Mouse (Mus musculus): ENCODE results near the gene Mt4. TPM values are rescaled to one million over a fixed set of nuclear protein-coding genes. Genes with fewer than 3 reads are reported as not detected.

The Mt4 gene
- not detected for polyA plus RNA-seq (2017; shearing (Covaris generic))

DNA sequence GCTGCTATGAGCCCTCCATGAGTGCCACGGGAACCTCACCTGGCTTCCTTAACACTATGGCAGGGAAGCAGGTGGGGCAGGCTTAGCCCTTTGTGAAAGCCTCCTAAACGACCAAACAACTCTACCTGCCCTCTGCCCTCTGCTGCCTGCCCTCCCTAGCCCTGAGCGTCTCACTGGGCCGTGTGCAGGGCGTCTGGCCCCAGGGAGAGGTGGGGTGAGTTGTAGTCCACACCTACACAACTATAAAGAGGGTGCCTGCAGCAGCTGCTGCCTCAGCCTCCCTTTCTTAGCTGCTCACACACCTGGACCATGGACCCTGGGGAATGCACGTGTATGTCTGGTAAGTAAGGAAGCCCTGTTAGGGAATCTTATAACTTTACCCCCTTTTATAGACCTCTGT, at the start of gene Mt4:
Mt4 (plus strand) TSS at position 265 of the 400 bp plus-strand sequence.

DNA sequence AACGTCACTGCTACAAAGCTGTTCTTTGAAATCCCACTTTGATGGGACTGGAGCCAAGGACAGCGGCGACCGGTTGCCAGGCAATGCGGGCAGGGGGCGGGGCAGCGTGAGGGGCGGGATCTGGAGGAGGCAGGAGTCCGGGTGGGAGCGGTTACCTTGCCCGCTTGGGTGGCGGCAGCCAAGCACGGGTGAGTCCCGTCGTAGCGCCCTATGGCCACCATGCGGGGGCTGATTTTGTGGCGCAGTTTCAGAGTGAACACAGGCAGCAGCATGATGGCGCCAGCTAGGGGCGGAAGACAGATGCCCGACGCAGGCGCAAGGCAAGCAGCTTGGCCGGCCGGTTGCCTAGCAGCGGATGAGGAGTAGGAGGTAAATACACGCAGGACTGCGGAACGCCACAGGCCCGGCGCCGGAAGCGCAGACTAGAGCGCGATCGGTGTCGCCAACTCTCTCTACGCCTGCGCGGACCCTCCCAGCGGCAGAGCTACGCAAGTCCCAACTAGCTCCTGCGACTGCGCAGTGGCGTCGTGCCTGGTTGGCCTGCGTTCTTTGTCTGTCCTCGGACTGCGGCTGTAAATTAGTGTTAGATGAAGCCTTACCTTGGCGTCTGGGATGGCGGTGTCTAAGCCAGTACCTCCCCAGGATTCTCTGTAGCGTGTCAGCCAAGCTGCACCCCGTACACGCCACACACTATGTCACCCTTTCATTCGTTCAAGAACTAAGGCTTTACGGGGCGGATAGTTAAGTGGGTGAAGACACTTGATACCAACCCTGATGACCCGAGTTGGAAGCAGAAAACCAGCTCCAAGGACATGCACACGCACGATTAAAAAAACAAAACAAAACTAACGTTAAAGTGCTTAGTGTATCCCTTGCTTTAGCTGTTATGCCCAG, 38.7 kb upstream of the Mt4 start, which contains the start of gene Bbs2:
Bbs2 (minus strand) TSS at position 848 of the 894 bp plus-strand sequence.

DNA sequence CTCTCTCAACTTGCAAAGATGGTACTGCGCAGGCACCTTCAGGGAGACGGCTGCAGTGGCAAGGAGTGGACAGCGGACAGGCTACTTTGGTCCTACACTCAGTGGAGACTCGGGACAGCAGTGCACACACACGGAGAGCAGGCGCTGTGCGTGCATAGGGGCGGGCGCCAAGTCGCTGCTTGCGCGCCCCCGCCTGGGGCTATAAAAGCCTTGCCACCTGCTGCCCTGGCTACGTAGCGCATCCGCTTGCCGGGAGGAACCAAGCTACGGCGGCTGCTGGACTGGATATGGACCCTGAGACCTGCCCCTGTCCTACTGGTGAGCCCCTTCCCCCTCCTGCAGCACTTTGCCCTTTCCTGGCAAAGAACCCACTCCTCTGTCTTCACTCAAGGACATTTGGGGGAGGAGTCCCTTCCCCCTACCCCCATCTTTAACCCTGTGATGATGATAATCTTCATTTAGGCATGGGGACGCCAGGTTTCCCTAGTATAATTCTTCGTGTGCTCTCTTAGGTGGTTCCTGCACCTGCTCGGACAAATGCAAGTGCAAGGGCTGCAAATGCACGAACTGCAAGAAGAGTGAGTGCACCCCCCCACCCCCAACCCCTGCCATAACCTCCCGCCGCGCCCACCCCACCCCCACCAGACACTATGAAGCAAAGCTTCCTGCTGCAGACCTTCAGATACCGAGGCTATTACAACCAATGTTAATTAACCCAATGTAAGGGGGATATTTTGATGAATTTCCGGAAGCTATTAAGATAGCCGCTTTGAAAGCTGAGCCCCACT, 15.7 kb downstream of the Mt4 start, which contains the start of gene Mt3:
Mt3 (plus strand) TSS at position 95 of the 788 bp plus-strand sequence.

DNA sequence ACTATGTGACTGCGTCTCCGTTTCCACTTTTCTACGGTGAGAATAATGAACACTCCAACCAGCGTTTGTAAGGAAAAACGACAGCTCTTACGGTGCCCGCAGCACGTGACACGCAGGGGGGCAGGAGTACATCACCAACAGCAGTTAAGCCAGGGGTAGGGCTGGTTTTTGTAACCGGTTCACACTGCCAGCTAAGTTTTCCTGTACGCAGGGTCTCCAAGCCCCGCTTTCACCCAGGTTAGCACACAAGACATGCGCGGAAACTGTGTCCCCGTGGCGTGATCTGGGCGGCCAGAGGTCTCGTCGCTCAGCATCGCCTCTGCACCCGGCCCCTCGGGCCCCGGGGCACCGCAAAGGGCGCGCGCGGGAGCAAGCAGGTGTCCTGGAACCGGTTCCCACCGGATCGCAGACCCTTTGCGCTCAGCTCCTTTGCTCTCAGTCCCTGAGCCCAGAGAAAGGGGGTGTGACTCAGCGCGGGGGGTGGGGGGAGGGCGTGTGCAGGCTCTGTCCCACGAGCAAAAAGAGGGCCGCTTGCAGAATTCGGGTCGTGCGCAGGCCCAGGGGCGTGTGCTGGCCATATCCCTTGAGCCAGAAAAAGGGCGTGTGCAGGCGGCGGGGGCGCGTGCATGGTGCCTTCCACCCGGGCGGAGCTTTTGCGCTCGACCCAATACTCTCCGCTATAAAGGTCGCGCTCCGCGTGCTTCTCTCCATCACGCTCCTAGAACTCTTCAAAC, 35.2 kb downstream of the Mt4 start, which contains the start of gene Mt2:
Mt2 (plus strand) TSS at position 590 of the 734 bp plus-strand sequence.

DNA sequence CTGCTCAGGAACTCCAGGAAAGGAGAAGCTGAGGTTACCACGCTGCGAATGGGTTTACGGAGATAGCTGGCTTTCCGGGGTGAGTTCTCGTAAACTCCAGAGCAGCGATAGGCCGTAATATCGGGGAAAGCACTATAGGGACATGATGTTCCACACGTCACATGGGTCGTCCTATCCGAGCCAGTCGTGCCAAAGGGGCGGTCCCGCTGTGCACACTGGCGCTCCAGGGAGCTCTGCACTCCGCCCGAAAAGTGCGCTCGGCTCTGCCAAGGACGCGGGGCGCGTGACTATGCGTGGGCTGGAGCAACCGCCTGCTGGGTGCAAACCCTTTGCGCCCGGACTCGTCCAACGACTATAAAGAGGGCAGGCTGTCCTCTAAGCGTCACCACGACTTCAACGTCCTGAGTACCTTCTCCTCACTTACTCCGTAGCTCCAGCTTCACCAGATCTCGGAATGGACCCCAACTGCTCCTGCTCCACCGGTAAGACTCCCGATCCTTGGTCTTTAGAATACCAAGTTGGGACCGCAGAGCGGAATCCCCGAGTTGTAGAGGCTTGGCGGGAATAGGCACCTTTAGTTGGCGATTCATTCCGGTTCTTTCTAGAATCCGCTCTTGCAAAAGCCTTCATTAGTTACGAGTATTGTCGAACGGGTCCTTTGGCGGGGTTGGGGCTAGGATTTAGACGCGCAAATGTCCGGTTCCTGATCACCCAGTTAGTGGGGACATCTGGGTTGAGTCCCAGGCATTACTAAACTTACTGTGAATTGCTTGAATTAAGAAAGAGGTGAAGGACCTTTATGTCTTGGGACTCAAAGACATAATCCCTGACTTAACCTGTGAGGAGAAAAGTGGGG, 42.1 kb downstream of the Mt4 start, which contains the start of gene Mt1:
Mt1 (plus strand) TSS at position 226 of the 856 bp plus-strand sequence.

Other genes with a start within 250 kb of the Mt4 start
- gene Amfr, start 124.4 kb upstream of the Mt4 start, polyA plus RNA-seq (2017; shearing (Covaris generic)): 134 TPM
- 106 TPM for gene Nudt21, start 100.2 kb upstream of the Mt4 start, polyA plus RNA-seq (2017; shearing (Covaris generic))
- 13.2 TPM for gene Ogfod1, start 100.0 kb upstream of the Mt4 start, polyA plus RNA-seq (2017; shearing (Covaris generic))
- gene Bbs2, start 38.3 kb upstream of the Mt4 start, polyA plus RNA-seq (2017; shearing (Covaris generic)): 11.4 TPM
- gene Mt3, start 15.4 kb downstream of the Mt4 start, polyA plus RNA-seq (2017; shearing (Covaris generic)): not detected
- 6.5 TPM for gene Mt2, start 35.5 kb downstream of the Mt4 start, polyA plus RNA-seq (2017; shearing (Covaris generic))
- gene Mt1, start 41.9 kb downstream of the Mt4 start, polyA plus RNA-seq (2017; shearing (Covaris generic)): 33.8 TPM
- 35.0 TPM for gene Nup93, start 77.4 kb downstream of the Mt4 start, polyA plus RNA-seq (2017; shearing (Covaris generic))
- gene Slc12a3, start 192.0 kb downstream of the Mt4 start, polyA plus RNA-seq (2017; shearing (Covaris generic)): 0.11 TPM
- gene Herpud1, start 249.2 kb downstream of the Mt4 start, polyA plus RNA-seq (2017; shearing (Covaris generic)): 187 TPM

Measured in effector memory CD4-positive, alpha-beta T cell, adult 5 months (primary cell).